In genomic region chr4:47570846-47571245, GRCm38 (mm10) we compare ENCODE assay signal across 17 mouse cellular contexts.
"Had no signal": no experiment of that assay in that cellular context is flagged by ENCODE, and none has a peak within 500 bp of the region (broad histone marks: within the 10 kb centered on the region; RNA-seq: fewer than 3 reads in every experiment).

No protein-coding gene starts in this region.

- H3K36me3 ChIP-seq: limb, embryonic 12.5 days; limb, embryonic 15.5 days; liver, embryonic 12.5 days; liver, embryonic 15.5 days had no signal

- H3K4me2 ChIP-seq: limb, embryonic 12.5 days; limb, embryonic 15.5 days; liver, embryonic 12.5 days; liver, embryonic 15.5 days; midbrain, embryonic 11.5 days had no signal

- H3K4me3 ChIP-seq: layer of hippocampus, adult 2 months; limb, embryonic 12.5 days; limb, embryonic 15.5 days; liver, embryonic 12.5 days; liver, embryonic 15.5 days had no signal

- H3K27ac ChIP-seq: kidney, postnatal 0 days; layer of hippocampus, adult 2 months; limb, embryonic 12.5 days; limb, embryonic 15.5 days; liver, embryonic 12.5 days; liver, embryonic 15.5 days; stomach, postnatal 0 days had no signal

- H3K27me3 ChIP-seq: limb, embryonic 12.5 days; limb, embryonic 15.5 days; liver, embryonic 12.5 days; liver, embryonic 15.5 days had no signal

- DNase-seq: kidney, postnatal 25 days; left cerebral cortex, postnatal 4 days; lung, adult 2 months; lung, postnatal 14 days; lung, postnatal 4 days; midbrain, embryonic 14.5 days; thymus, adult 2 months; thymus, postnatal 14 days; thymus, postnatal 4 days had no signal

- ATAC-seq: liver, embryonic 12.5 days had no signal

- H3K9ac ChIP-seq: limb, embryonic 12.5 days; limb, embryonic 15.5 days; liver, embryonic 12.5 days; liver, embryonic 15.5 days had no signal

- H3K9me3 ChIP-seq: limb, embryonic 12.5 days; limb, embryonic 15.5 days; liver, embryonic 12.5 days; liver, embryonic 15.5 days had no signal

- H3K4me1 ChIP-seq: liver, embryonic 12.5 days; liver, embryonic 15.5 days had no signal
